ENCODE assay signal across 12 mouse cellular contexts in the genomic region with DNA sequence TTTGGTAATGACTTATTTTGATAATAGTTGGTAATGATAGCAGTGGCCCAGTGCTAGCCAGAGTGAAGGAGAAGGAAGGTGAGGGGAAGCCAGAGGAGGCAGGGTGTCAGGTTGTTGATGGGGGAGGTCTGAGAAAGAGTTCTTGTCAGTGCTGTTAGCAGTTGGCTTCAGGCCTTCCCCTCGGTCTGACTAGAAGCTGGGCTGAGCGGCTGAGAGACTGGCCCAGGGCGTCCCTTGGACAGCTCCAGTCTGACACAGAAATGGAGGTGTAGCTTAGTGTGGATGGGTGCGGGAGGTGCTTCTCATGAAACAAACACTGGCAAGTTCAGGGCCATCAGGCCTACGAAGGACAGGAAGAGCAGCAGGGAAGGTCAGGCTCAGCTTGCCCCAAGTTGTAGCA.
DNase-seq lines count a peak whose midpoint lies in the region; ATAC-seq lines count a peak whose summit lies in the region.
"Had no signal": no experiment of that assay in that cellular context is flagged by ENCODE, and none has a peak within 500 bp of the region (broad histone marks: within the 10 kb centered on the region; RNA-seq: fewer than 3 reads in every experiment).

No protein-coding gene starts in this region.

- H3K9ac ChIP-seq in hindbrain, embryonic 13.5 days, result no peak overlapping the region
- no peak overlapping the region for H3K9ac ChIP-seq in hindbrain, embryonic 11.5 days (ENCODE audit: low read depth, low read length)
- no peak overlapping the region for H3K9ac ChIP-seq in hindbrain, embryonic 14.5 days
- H3K9ac ChIP-seq: heart, embryonic 15.5 days; lung, embryonic 14.5 days had no signal

- H3K27me3 ChIP-seq in hindbrain, embryonic 13.5 days, result no peaks in the 10 kb centered on the region
- no peaks in the 10 kb centered on the region for H3K27me3 ChIP-seq in hindbrain, embryonic 11.5 days (ENCODE audit: control insufficient read depth, insufficient read depth, low read length)
- H3K27me3 ChIP-seq in forebrain, embryonic 10.5 days (ENCODE audit: poor library complexity, severe bottlenecking), result no peaks in the 10 kb centered on the region
- H3K27me3 ChIP-seq in hindbrain, embryonic 14.5 days (ENCODE audit: control insufficient read depth, insufficient read depth, low read length), result no peaks in the 10 kb centered on the region
- H3K27me3 ChIP-seq: heart, embryonic 15.5 days had no signal

- H3K27ac ChIP-seq in hindbrain, embryonic 13.5 days, result peak overlapping the region; percentile 66
- no peak overlapping the region for H3K27ac ChIP-seq in hindbrain, embryonic 11.5 days (ENCODE audit: low read depth, low read length)
- H3K27ac ChIP-seq in forebrain, embryonic 10.5 days, result peak overlapping the region; percentile 85
- peak overlapping the region; percentile 39 for H3K27ac ChIP-seq in hindbrain, embryonic 14.5 days
- H3K27ac ChIP-seq: heart, embryonic 15.5 days had no signal

- no peaks in the 10 kb centered on the region for H3K9me3 ChIP-seq in hindbrain, embryonic 13.5 days
- H3K9me3 ChIP-seq in hindbrain, embryonic 11.5 days (ENCODE audit: control insufficient read depth, low read length), result no peaks in the 10 kb centered on the region
- no peaks in the 10 kb centered on the region for H3K9me3 ChIP-seq in forebrain, embryonic 10.5 days
- H3K9me3 ChIP-seq in hindbrain, embryonic 14.5 days (ENCODE audit: control insufficient read depth, low read length), result no peaks in the 10 kb centered on the region
- H3K9me3 ChIP-seq: heart, embryonic 15.5 days had no signal

- DNase-seq in hindbrain, embryonic 11.5 days (ENCODE audit: low spot score), result no peak
- DNase-seq in forebrain, embryonic 10.5 days (ENCODE audit: extremely low spot score, low spot score), result no peak
- no peak for DNase-seq in hindbrain, embryonic 14.5 days (ENCODE audit: low spot score)
- peak; percentile 49 for DNase-seq in skeletal muscle tissue, adult 2 months (ENCODE audit: low read depth, low spot score)
- DNase-seq in urinary bladder, postnatal 25 days (ENCODE audit: low spot score), result no peak
- DNase-seq in layer of hippocampus, postnatal 14 days (ENCODE audit: low spot score in 2 of 2), result no peak
- DNase-seq: adrenal gland, postnatal 36 days; gastrocnemius, postnatal 10 days; kidney, adult 11 months; lung, embryonic 14.5 days had no signal

- no peak overlapping the region for H3K4me2 ChIP-seq in hindbrain, embryonic 13.5 days
- no peak overlapping the region for H3K4me2 ChIP-seq in hindbrain, embryonic 11.5 days (replicated peaks; ENCODE audit: low read depth, low read length)
- H3K4me2 ChIP-seq in hindbrain, embryonic 14.5 days (replicated peaks), result no peak overlapping the region
- H3K4me2 ChIP-seq: heart, embryonic 15.5 days; lung, embryonic 14.5 days had no signal

- peak; percentile 8; the same call in 1 of the 2 replicates for ATAC-seq in hindbrain, embryonic 13.5 days (ENCODE audit: low FRiP score)
- no peak for ATAC-seq in hindbrain, embryonic 11.5 days (ENCODE audit: low FRiP score)
- ATAC-seq in hindbrain, embryonic 14.5 days (ENCODE audit: low FRiP score), result peak; percentile 13; the same call in 1 of the 2 replicates

- peaks cover 7% of the 10 kb centered on the region; the same call in 1 of the 2 replicates for H3K36me3 ChIP-seq in hindbrain, embryonic 13.5 days
- H3K36me3 ChIP-seq in hindbrain, embryonic 11.5 days (ENCODE audit: control insufficient read depth, insufficient read depth, low read length), result no peaks in the 10 kb centered on the region
- H3K36me3 ChIP-seq in forebrain, embryonic 10.5 days (replicated peaks), result peaks cover 17% of the 10 kb centered on the region
- no peaks in the 10 kb centered on the region for H3K36me3 ChIP-seq in hindbrain, embryonic 14.5 days (replicated peaks; ENCODE audit: control insufficient read depth, insufficient read depth)
- H3K36me3 ChIP-seq: heart, embryonic 15.5 days had no signal

- WGBS in hindbrain, embryonic 13.5 days, result 75% methylated on average over 5 of the region's 5 CpGs
- 74% methylated on average over 5 of the region's 5 CpGs for WGBS in hindbrain, embryonic 11.5 days
- 66% methylated on average over 5 of the region's 5 CpGs for WGBS in forebrain, embryonic 10.5 days
- WGBS in hindbrain, embryonic 14.5 days, result 77% methylated on average over 5 of the region's 5 CpGs

- peaks cover 79% of the 10 kb centered on the region for H3K4me1 ChIP-seq in hindbrain, embryonic 13.5 days (replicated peaks)
- H3K4me1 ChIP-seq in hindbrain, embryonic 11.5 days (replicated peaks; ENCODE audit: control insufficient read depth, insufficient read depth, low read length), result peaks cover 12% of the 10 kb centered on the region
- H3K4me1 ChIP-seq in forebrain, embryonic 10.5 days, result peaks cover 87% of the 10 kb centered on the region
- H3K4me1 ChIP-seq in hindbrain, embryonic 14.5 days (replicated peaks; ENCODE audit: control insufficient read depth, insufficient read depth, low read length), result peaks cover 35% of the 10 kb centered on the region

- H3K4me3 ChIP-seq in hindbrain, embryonic 13.5 days, result no peak overlapping the region
- no peak overlapping the region for H3K4me3 ChIP-seq in hindbrain, embryonic 11.5 days (ENCODE audit: low read depth, low read length)
- no peak overlapping the region for H3K4me3 ChIP-seq in forebrain, embryonic 10.5 days
- H3K4me3 ChIP-seq in hindbrain, embryonic 14.5 days (replicated peaks; ENCODE audit: low read length), result no peak overlapping the region
- H3K4me3 ChIP-seq: heart, embryonic 15.5 days had no signal
